Mouse (Mus musculus) brain, embryonic 14.5 days (tissue): Measurements from ENCODE around the gene Mylk2.

Experiments
- CTCF ChIP-seq: fragments of 200-500 bp; IDR thresholded peaks from 2 replicates; pipeline ENCODE4 v1.5.1; 2012; ENCODE audit warnings: inconsistent platforms, mild to moderate bottlenecking, moderate library complexity, borderline replicate concordance; ENCODE audit not compliant: insufficient read depth, insufficient read length; ENCODE audit errors: extremely low read depth
- POLR2A ChIP-seq: fragments of 200-500 bp; IDR thresholded peaks from 2 replicates; pipeline ENCODE4 v1.6.1; 2012; ENCODE audit warnings: mild to moderate bottlenecking, inconsistent platforms, borderline replicate concordance; ENCODE audit not compliant: poor library complexity, insufficient read depth, insufficient read length, severe bottlenecking; ENCODE audit errors: extremely low read depth

DNA sequence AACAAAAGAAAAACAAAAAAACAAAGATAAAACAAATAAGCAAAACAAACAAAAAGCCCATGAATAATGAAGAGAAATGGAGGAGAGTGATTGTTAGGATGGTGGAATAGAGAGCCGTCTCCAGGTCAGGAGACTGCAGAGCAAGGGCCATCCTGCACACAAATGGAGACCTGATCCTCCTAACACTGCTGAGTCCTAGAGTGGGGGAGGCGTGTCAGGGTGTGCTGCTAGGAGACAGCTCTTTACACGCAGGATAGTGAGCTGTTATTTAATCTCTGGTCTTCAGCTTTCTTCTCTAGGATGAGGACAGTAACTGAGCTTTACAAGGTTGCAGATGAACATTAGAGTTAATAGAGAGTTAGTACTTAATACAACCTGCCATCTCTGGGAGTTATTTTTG is 48.5 kb upstream of the Mylk2 start:
- TF ChIP-seq CTCF (no peak), POLR2A (no peak)
